Mouse (Mus musculus) lung, postnatal 0 days (tissue): ENCODE data around the gene Lefty1.

Experiments
- CTCF ChIP-seq: IDR thresholded peaks from 2 replicates; pipeline ENCODE4 v1.5.1; 2016; ENCODE audit warnings: antibody characterized with exemption, mild to moderate bottlenecking
- EP300 ChIP-seq: IDR thresholded peaks from 2 replicates; pipeline ENCODE4 v1.6.1; 2016; ENCODE audit warnings: antibody characterized with exemption, mild to moderate bottlenecking, control low read depth

DNA sequence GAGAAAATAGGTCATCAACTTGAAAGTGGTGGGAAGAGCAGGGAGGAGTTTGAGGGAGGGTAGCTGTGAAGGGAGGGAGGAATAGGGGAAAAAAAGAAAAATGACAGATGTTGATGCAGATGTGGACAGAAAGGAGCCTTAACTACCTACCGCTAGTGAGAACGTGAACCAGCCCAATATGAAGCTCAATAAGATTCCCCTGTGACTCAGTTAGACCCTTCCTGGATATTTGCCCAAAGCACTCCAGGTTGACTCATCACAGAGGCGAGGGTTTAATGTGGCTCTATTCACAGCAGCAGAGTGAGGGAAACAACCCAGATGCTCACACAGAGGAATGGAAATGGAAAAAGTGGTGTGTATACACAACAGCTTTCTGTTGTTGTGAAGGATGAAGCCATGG is 3.7 kb upstream of the Lefty1 start:
- TF ChIP-seq CTCF = no peak
- no peak for TF ChIP-seq EP300
